Mouse (Mus musculus) MEL (cell line): ENCODE results near the gene Ext2.

Source experiments
- CHD1 ChIP-seq: IDR thresholded peaks from 2 replicates; pipeline ENCODE4 v1.6.1; 2012; ENCODE audit warnings: low read depth, mild to moderate bottlenecking, inconsistent platforms, low read length, improper control_type of control experiment
- CHD2 ChIP-seq: IDR thresholded peaks from 2 replicates; pipeline ENCODE4 v1.6.1; 2011; ENCODE audit warnings: low read length, improper control_type of control experiment
- CTCF ChIP-seq, 3 experiments: IDR thresholded peaks in 2 of 3; conservative IDR thresholded peaks in 1 of 3; 2 replicates each; pipeline ENCODE4 v1.5.1; 2011 to 2012; ENCODE audit warnings: low read length in 3 of 3, low read depth in 2 of 3, mild to moderate bottlenecking in 2 of 3, improper control_type of control experiment in 1 of 3, inconsistent platforms in 1 of 3, mixed read lengths in 1 of 3, moderate library complexity in 1 of 3; ENCODE audit not compliant: control insufficient read depth in 1 of 3, insufficient read depth in 1 of 3, poor library complexity in 1 of 3, severe bottlenecking in 1 of 3
- EP300 ChIP-seq, 2 experiments: IDR thresholded peaks; 2 replicates each; pipeline ENCODE4 v1.6.1; 2011; ENCODE audit warnings: improper control_type of control experiment in 2 of 2, low read length in 2 of 2, low read depth in 1 of 2, mild to moderate bottlenecking in 1 of 2
- JUND ChIP-seq: IDR thresholded peaks from 2 replicates; pipeline ENCODE4 v1.6.1; 2011; ENCODE audit warnings: low read depth, mild to moderate bottlenecking, improper control_type of control experiment, low read length
- KAT2A ChIP-seq: conservative IDR thresholded peaks from 2 replicates; pipeline ENCODE4 v1.6.1; 2012; ENCODE audit warnings: low read depth, low read length, improper control_type of control experiment, inconsistent platforms
- MYC ChIP-seq: IDR thresholded peaks from 2 replicates; pipeline ENCODE4 v1.6.1; 2011; ENCODE audit warnings: low read depth, mild to moderate bottlenecking, low read length, improper control_type of control experiment, moderate library complexity
- POLR2AphosphoS2 ChIP-seq: IDR thresholded peaks from 2 replicates; pipeline ENCODE4 v1.6.1; 2011; ENCODE audit warnings: low read length, improper control_type of control experiment
- TCF12 ChIP-seq: IDR thresholded peaks from 2 replicates; pipeline ENCODE4 v1.6.1; 2014; ENCODE audit warnings: low read depth, mild to moderate bottlenecking, inconsistent platforms, low read length, improper control_type of control experiment, moderate library complexity
- ZC3H11A ChIP-seq: IDR thresholded peaks from 2 replicates; pipeline ENCODE4 v1.6.1; 2012; ENCODE audit warnings: low read depth, mild to moderate bottlenecking, inconsistent platforms, low read length, improper control_type of control experiment

GRCm38 (mm10) chr2:93613020-93613419 is 209.3 kb downstream of the Ext2 start:
- TF ChIP-seq POLR2AphosphoS2 (no peak), CTCF (IDR thresholded peaks at IDR 0.05 in 2 of 3, conservative IDR thresholded peaks at IDR 0.05 in 1 of 3; ENCODE audit: control insufficient read depth in 1 of 3, insufficient read depth in 1 of 3, low read depth in 2 of 3, low read length in 3 of 3, poor library complexity in 1 of 3, severe bottlenecking in 1 of 3) (no peak), ZC3H11A (no peak), CHD2 (no peak), KAT2A (no peak), CHD1 (no peak), JUND (no peak), TCF12 (no peak), MYC (no peak), EP300 (IDR thresholded peaks at IDR 0.05; ENCODE audit: low read depth in 1 of 2, low read length in 2 of 2) (no peak)
